Mouse (Mus musculus) brown adipose tissue, adult 24 weeks (tissue): ENCODE data around the gene Uri1. TPM values are rescaled to one million over a fixed set of nuclear protein-coding genes. Genes with fewer than 3 reads are reported as not detected.

ENCODE experiments used
- H3K27ac ChIP-seq: fragments of 200-500 bp; replicated peaks from 2 replicates; pipeline ENCODE4 v1.5.1; 2012; ENCODE audit warnings: low read depth, mild to moderate bottlenecking, low read length
- H3K4me1 ChIP-seq: fragments of 200-500 bp; 2 replicates; pipeline ENCODE4 v1.6.1; 2012; ENCODE audit warnings: low read length, mixed read lengths; ENCODE audit not compliant: control insufficient read depth, insufficient read depth, insufficient read length
- H3K4me3 ChIP-seq: fragments of 200-500 bp; 2 replicates; pipeline ENCODE4 v1.5.1; 2012; ENCODE audit warnings: low read depth, mild to moderate bottlenecking, low read length, moderate library complexity; ENCODE audit not compliant: insufficient read depth
- polyA plus RNA-seq: library from polyadenylated mRNA; stranded (reverse); fragments of >200 nt; gene quantifications from 2 replicates; pipeline ENCODE4 v1.2.4, GENCODE M21; 2012; ENCODE audit not compliant: missing spikeins, insufficient read depth, insufficient read length

The Uri1 gene
- polyA plus RNA-seq, 1 experiment = 21.0 TPM

DNA sequence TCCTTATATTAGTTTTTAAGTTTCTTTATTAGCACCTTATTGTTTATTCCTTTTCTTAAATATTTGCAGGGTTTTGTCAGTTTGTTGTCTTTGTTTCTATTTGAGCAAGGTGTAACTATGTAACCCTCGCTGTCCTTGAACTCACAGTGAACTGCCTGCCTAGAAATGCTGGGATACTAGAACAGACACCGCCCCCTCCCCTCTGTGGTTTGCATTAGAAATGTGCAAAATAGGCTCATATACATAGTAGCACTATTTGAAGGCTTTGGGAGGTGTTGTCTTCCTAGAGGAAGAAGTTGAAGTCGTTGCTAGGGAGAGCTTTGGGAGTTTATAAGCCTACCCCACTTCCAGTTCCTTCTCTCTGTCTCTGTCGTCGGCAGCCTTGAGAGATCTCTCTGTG is 5.7 kb upstream of the Uri1 start:
- Histone ChIP-seq H3K4me1 (no peaks in the 10 kb centered on the region), H3K4me3 (no peak overlapping the region), H3K27ac (no peak overlapping the region)

- Histone ChIP-seq H3K4me1 (no peaks in the 10 kb centered on the region), H3K27ac (no peak overlapping the region), H3K4me3 (no peak overlapping the region)
Measured at GRCm38 (mm10) chr7:38027940-38028600, 4.7 kb upstream of the Uri1 start.

GRCm38 (mm10) chr7:38024839-38025238 is 1.5 kb upstream of the Uri1 start:
- no peak overlapping the region for H3K27ac ChIP-seq
- H3K4me3 ChIP-seq = no peak overlapping the region
- H3K4me1 ChIP-seq = no peaks in the 10 kb centered on the region

- H3K4me3 ChIP-seq = peak overlapping the region; percentile 82
- H3K27ac ChIP-seq = no peak overlapping the region
- H3K4me1 ChIP-seq = peaks cover 2% of the 10 kb centered on the region; the same call in 1 of the 2 replicates
Measured at GRCm38 (mm10) chr7:38019770-38020169, 3.6 kb downstream of the Uri1 start.

DNA sequence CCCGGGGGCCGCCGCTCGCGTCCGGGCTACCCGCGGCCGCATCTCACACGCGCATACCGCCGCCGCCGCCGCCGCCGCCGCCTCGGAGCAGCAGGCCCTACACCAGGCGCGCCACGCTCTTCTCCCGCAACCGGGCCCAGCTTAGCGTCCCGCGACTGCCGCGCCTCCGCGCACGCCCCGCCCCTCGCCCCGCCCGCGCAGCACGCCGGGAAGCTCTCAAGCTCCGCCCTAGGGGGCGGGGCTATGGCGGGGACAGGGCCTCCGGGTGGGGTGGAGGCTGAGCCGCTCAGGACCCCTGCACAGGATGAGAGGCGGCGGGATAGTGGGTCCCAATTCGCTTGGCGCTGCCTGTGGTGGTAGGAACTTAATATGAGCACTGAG is 4.0 kb downstream of the Uri1 start:
- peaks cover 2% of the 10 kb centered on the region; the same call in 1 of the 2 replicates for H3K4me1 ChIP-seq
- peak overlapping the region; percentile 82 for H3K4me3 ChIP-seq
- H3K27ac ChIP-seq = peak overlapping the region; percentile 52; the same call in 1 of the 2 replicates

- H3K4me1 ChIP-seq = peaks cover 5% of the 10 kb centered on the region
Measured at GRCm38 (mm10) chr7:38018416-38019368, 4.7 kb downstream of the Uri1 start.

GRCm38 (mm10) chr7:38015356-38015755 is 8.0 kb downstream of the Uri1 start:
- H3K4me1 ChIP-seq = peaks cover 6% of the 10 kb centered on the region
- no peak overlapping the region for H3K4me3 ChIP-seq
- no peak overlapping the region for H3K27ac ChIP-seq

More at GRCm38 (mm10) chr7:38018416-38019368, 4.7 kb downstream of the Uri1 start:
- peak overlapping the region; percentile 82 for H3K4me3 ChIP-seq
- H3K27ac ChIP-seq = peak overlapping the region; percentile 52

- no peak overlapping the region for H3K4me3 ChIP-seq
- H3K4me1 ChIP-seq = peaks cover 6% of the 10 kb centered on the region
- H3K27ac ChIP-seq = no peak overlapping the region
Measured at GRCm38 (mm10) chr7:38013946-38014345, 9.4 kb downstream of the Uri1 start.

GRCm38 (mm10) chr7:38012811-38013210 is 10.5 kb downstream of the Uri1 start:
- Histone ChIP-seq H3K4me3 (no peak overlapping the region), H3K27ac (no peak overlapping the region), H3K4me1 (peaks cover 6% of the 10 kb centered on the region)

GRCm38 (mm10) chr7:38008359-38008758 is 15.0 kb downstream of the Uri1 start:
- H3K27ac ChIP-seq = no peak overlapping the region
- no peak overlapping the region for H3K4me3 ChIP-seq
- no peaks in the 10 kb centered on the region for H3K4me1 ChIP-seq

DNA sequence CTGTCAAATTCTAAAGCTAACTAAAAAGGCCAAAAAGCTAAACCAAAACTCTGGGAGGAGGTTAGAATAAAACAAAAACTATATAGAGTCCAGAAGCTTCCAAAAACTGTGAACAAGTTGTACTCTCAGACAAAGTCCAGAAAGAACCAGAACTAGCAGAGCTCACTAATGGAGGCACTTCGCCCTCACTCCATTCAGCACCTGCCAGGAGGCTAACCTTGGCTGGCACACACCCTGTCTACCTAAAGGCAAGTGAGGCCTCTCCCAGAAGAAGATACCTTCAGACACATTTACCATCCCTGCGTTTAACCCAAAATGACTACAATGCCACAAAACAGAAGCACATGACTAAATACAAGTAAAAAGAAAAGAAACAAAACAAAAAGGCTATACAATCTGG is 20.9 kb downstream of the Uri1 start:
- Histone ChIP-seq H3K27ac (no peak overlapping the region), H3K4me3 (no peak overlapping the region), H3K4me1 (no peaks in the 10 kb centered on the region; the same call in none of the 2 replicates)

DNA sequence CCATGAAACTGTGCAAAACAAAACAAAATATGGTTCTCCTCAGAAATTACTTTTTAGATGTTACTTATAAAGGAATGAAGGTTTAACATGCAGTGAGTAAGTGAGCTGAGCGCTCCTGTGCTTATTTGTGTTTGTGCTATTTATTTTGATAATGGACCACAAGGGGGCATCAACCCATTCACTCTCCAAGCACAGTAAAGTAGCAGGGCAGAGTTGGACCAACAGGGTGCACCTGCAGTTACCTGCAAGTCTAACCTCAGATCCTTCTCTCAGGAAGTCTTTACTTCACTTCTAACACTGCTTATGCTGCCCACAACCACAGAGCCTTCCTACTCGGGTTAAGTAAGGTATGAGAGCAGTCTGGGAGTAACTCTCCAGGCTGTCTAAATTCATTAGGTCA is 23.7 kb downstream of the Uri1 start:
- no peaks in the 10 kb centered on the region; the same call in none of the 2 replicates for H3K4me1 ChIP-seq
- no peak overlapping the region for H3K4me3 ChIP-seq
- H3K27ac ChIP-seq = no peak overlapping the region

DNA sequence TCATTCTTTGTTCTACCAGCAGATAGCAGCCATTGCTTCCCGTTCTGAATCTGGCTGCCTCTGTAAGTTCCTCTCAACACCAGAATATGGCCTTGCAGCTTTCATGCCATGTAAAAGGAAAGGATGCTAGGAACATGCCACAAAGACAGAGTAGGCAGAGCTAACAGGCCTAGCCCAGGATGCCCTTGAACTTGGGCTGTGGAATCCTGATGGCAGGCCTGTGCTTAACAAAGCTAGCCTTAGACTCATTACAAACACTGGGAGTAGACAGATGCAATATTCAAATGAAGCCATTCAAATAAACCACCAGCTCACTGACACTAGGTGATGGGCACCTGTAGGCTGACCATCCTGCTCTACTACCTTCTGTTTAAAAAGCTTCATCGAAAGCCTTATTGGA is 30.5 kb downstream of the Uri1 start:
- H3K4me1 ChIP-seq = no peaks in the 10 kb centered on the region
- no peak overlapping the region for H3K27ac ChIP-seq
- H3K4me3 ChIP-seq = no peak overlapping the region

- Histone ChIP-seq H3K4me3 (no peak overlapping the region), H3K27ac (no peak overlapping the region), H3K4me1 (no peaks in the 10 kb centered on the region)
Measured at GRCm38 (mm10) chr7:37984866-37985265, 38.5 kb downstream of the Uri1 start.

GRCm38 (mm10) chr7:37983471-37983870 is 39.9 kb downstream of the Uri1 start:
- H3K4me3 ChIP-seq = no peak overlapping the region
- H3K27ac ChIP-seq = no peak overlapping the region
- no peaks in the 10 kb centered on the region for H3K4me1 ChIP-seq
